Mouse (Mus musculus): ENCODE results near the gene Rnf208. TPM values are rescaled to one million over a fixed set of nuclear protein-coding genes. Genes with fewer than 3 reads are reported as not detected.

Gene Rnf208
- total RNA-seq, 2 experiments from 2014 or later: 0.50 to 0.74 TPM

GRCm38 (mm10) chr2:25224492-25224765 is 17.6 kb upstream of the Rnf208 start, which contains the start of gene Tubb4b:
Gene Tubb4b (minus strand): TSS chr2:25224702.
- DNase-seq (ENCODE audit: low spot score): no peak

- peak; percentile 99 for DNase-seq (ENCODE audit: low spot score)
These were observed 17.0 kb upstream of the Rnf208 start for GRCm38 (mm10) chr2:25224766-25225752.

GRCm38 (mm10) chr2:25225811-25226379 is 16.2 kb upstream of the Rnf208 start:
- DNase-seq (ENCODE audit: low spot score): no peak

- DNase-seq (ENCODE audit: low spot score): peak; percentile 65
These were observed 15.2 kb upstream of the Rnf208 start for GRCm38 (mm10) chr2:25226864-25227263.

- DNase-seq (ENCODE audit: low spot score): no peak
These were observed 14.6 kb upstream of the Rnf208 start for GRCm38 (mm10) chr2:25227406-25227805.

GRCm38 (mm10) chr2:25228431-25228889 is 13.6 kb upstream of the Rnf208 start:
- DNase-seq (ENCODE audit: low spot score): peak; percentile 90

GRCm38 (mm10) chr2:25228995-25229530 is 13.0 kb upstream of the Rnf208 start:
- no peak for DNase-seq (ENCODE audit: low spot score)

- no peak for DNase-seq (ENCODE audit: low spot score)
These were observed 12.5 kb upstream of the Rnf208 start for GRCm38 (mm10) chr2:25229582-25229981.

GRCm38 (mm10) chr2:25230581-25230980 is 11.5 kb upstream of the Rnf208 start:
- no peak for DNase-seq (ENCODE audit: low spot score)

- DNase-seq (ENCODE audit: low spot score): no peak
These were observed 11.0 kb upstream of the Rnf208 start for GRCm38 (mm10) chr2:25231038-25231437.

- DNase-seq (ENCODE audit: low spot score): no peak
These were observed 8.6 kb upstream of the Rnf208 start for GRCm38 (mm10) chr2:25233421-25233820.

GRCm38 (mm10) chr2:25234050-25234449 is 8.0 kb upstream of the Rnf208 start, which contains the start of gene Slc34a3:
Gene Slc34a3 (minus strand): TSS chr2:25234364.
- no peak for DNase-seq (ENCODE audit: low spot score)

- DNase-seq (ENCODE audit: low spot score): no peak
These were observed 7.4 kb upstream of the Rnf208 start for GRCm38 (mm10) chr2:25234551-25235220.

- DNase-seq (ENCODE audit: low spot score): no peak
These were observed 5.4 kb upstream of the Rnf208 start, which contains the start of gene Rnf224 for GRCm38 (mm10) chr2:25236614-25237013. Gene Rnf224 (minus strand): TSS chr2:25236787.

- DNase-seq (ENCODE audit: low spot score): no peak
These were observed 4.5 kb upstream of the Rnf208 start for GRCm38 (mm10) chr2:25237522-25237921.

GRCm38 (mm10) chr2:25238106-25238505 is 3.9 kb upstream of the Rnf208 start:
- DNase-seq (ENCODE audit: low spot score): no peak

- no peak for DNase-seq (ENCODE audit: low spot score)
These were observed 2.3 kb upstream of the Rnf208 start for GRCm38 (mm10) chr2:25239766-25240165.

GRCm38 (mm10) chr2:25240310-25240709 is 1.7 kb upstream of the Rnf208 start:
- DNase-seq (ENCODE audit: low spot score): no peak

GRCm38 (mm10) chr2:25240723-25241437 is 1.2 kb upstream of the Rnf208 start:
- DNase-seq (ENCODE audit: low spot score): peak; percentile 61

- DNase-seq (ENCODE audit: low spot score): no peak
These were observed 648 bp upstream of the Rnf208 start for GRCm38 (mm10) chr2:25241438-25241775.

- DNase-seq (ENCODE audit: low spot score): no peak
These were observed 1.3 kb downstream of the Rnf208 start for GRCm38 (mm10) chr2:25243342-25243741.

Data from gastrocnemius, adult 18-20 months (tissue).